Mouse (Mus musculus) midbrain, postnatal 0 days (tissue): ENCODE results near the gene Ubqln1. TPM values are rescaled to one million over a fixed set of nuclear protein-coding genes. Genes with fewer than 3 reads are reported as not detected.

Experiments used
- ATAC-seq: fragments of 200-750 bp; cut with Nextera tagmentation; 2 replicates; pipeline ENCODE4 v1.8.0; 2017; ENCODE audit warnings: moderate number of reproducible peaks, mild to moderate bottlenecking, moderate TSS enrichment, moderate library complexity; ENCODE audit not compliant: low FRiP score
- DNase-seq: peaks from one replicate; pipeline ENCODE4 v3.0.0-alpha.2; 2015; ENCODE audit warnings: low spot score
- H3K27ac ChIP-seq: fragments of 300-500 bp; sonication (generic); 2 replicates; pipeline ENCODE4 v1.5.1; 2014; ENCODE audit warnings: low read depth, mild to moderate bottlenecking, low read length, mixed read lengths
- H3K27me3 ChIP-seq: fragments of 300-500 bp; sonication (generic); 2 replicates; pipeline ENCODE4 v1.6.1; 2014; ENCODE audit warnings: low read length, control low read depth, mixed read lengths; ENCODE audit not compliant: insufficient read depth
- H3K36me3 ChIP-seq: fragments of 300-500 bp; sonication (generic); 2 replicates; pipeline ENCODE4 v1.6.1; 2014; ENCODE audit warnings: low read length, control low read depth, mixed read lengths; ENCODE audit not compliant: insufficient read depth
- H3K4me1 ChIP-seq: fragments of 300-500 bp; sonication (generic); 2 replicates; pipeline ENCODE4 v1.6.1; 2014; ENCODE audit warnings: mild to moderate bottlenecking, control low read depth, antibody characterized with exemption, low read length, mixed read lengths; ENCODE audit not compliant: insufficient read depth
- H3K4me2 ChIP-seq: fragments of 300-500 bp; sonication (generic); 2 replicates; pipeline ENCODE4 v1.6.1; 2014; ENCODE audit warnings: low read depth, mild to moderate bottlenecking, low read length, mixed read lengths; ENCODE audit not compliant: poor library complexity, severe bottlenecking
- H3K4me3 ChIP-seq: fragments of 300-500 bp; sonication (generic); 2 replicates; pipeline ENCODE4 v1.5.1; 2014; ENCODE audit warnings: low read depth, mild to moderate bottlenecking, low read length, moderate library complexity
- H3K9ac ChIP-seq: fragments of 300-500 bp; sonication (generic); replicated peaks from 2 replicates; pipeline ENCODE4 v1.6.1; 2014; ENCODE audit warnings: mild to moderate bottlenecking, low read length, moderate library complexity, mixed read lengths; ENCODE audit not compliant: poor library complexity, severe bottlenecking
- H3K9me3 ChIP-seq: fragments of 300-500 bp; sonication (generic); 2 replicates; pipeline ENCODE4 v1.6.1; 2016; ENCODE audit warnings: low read length, control low read depth
- CTCF ChIP-seq: IDR thresholded peaks from 2 replicates; pipeline ENCODE4 v1.5.1; 2016; ENCODE audit warnings: antibody characterized with exemption, mild to moderate bottlenecking
- WGBS: fragments of 180-500 bp; shearing (Covaris S2); extraction: QIAGEN DNeasy Blood & Tissue Kit; methylation state at CpG from one replicate; pipeline ENCODE4 v1.1.7; 2014; 5-methylcytosine and 5-hydroxymethylcytosine counted together
- polyA plus RNA-seq: library from polyadenylated mRNA; unstranded; fragments of >200 nt; fragmentation: Nextera tagmentation; extraction: Ambion mirVana; gene quantifications from 2 replicates; pipeline ENCODE4 v1.2.1, GENCODE M21; 2015
- total RNA-seq: library from RNA; depleted of rRNA; stranded (reverse); fragments of >200 nt; gene quantifications from 2 replicates; pipeline ENCODE4 v1.2.3, GENCODE M21; 2014

Gene Ubqln1
- total and polyA plus RNA-seq, 2 experiments from 2014 or later = 109 to 222 TPM

DNA sequence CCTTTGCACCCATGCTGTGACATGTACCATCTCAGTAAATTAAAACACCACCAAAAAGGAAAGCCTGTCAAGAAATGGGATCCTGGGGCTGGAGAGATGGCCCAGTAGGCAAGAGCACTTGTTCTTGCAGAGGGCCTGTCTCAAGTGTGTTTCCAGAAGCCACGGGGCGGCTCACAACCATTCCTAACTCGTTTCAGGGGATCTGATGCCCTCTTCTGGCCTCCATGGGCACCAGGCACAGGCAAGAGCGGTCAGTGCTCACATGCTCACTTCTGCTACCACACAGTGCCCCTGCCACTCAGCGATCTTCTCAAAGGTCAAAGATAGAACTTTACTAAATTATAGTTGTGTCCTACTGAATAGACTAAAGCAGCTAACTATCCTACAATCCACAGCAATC, 17.2 kb upstream of the Ubqln1 start:
- Histone ChIP-seq H3K4me1 (no peaks in the 10 kb centered on the region), H3K27ac (no peak overlapping the region), H3K9me3 (no peaks in the 10 kb centered on the region), H3K4me2 (no peak overlapping the region), H3K4me3 (no peak overlapping the region), H3K36me3 (peaks cover 16% of the 10 kb centered on the region; the same call in 1 of the 2 replicates), H3K27me3 (no peaks in the 10 kb centered on the region), H3K9ac (no peak overlapping the region)
- peak; percentile 19 for DNase-seq
- 51% methylated on average over 5 of the region's 5 CpGs for WGBS
- TF ChIP-seq CTCF = peak; percentile 64
- ATAC-seq = no peak

GRCm38 (mm10) chr13:58232070-58232469, 16.6 kb upstream of the Ubqln1 start:
- ATAC-seq (no peak), DNase-seq (no peak)
- Histone ChIP-seq H3K27ac (no peak overlapping the region), H3K4me3 (no peak overlapping the region), H3K4me1 (no peaks in the 10 kb centered on the region), H3K4me2 (no peak overlapping the region), H3K27me3 (no peaks in the 10 kb centered on the region), H3K9me3 (no peaks in the 10 kb centered on the region), H3K9ac (no peak overlapping the region), H3K36me3 (peaks cover 12% of the 10 kb centered on the region; the same call in 1 of the 2 replicates)
- 93% methylated on average over 8 of the region's 8 CpGs for WGBS
- TF ChIP-seq CTCF = no peak

GRCm38 (mm10) chr13:58228624-58229023, 13.2 kb upstream of the Ubqln1 start:
- Histone ChIP-seq H3K4me1 (no peaks in the 10 kb centered on the region), H3K36me3 (peaks cover 3% of the 10 kb centered on the region; the same call in 1 of the 2 replicates), H3K4me3 (no peak overlapping the region), H3K27ac (no peak overlapping the region), H3K4me2 (no peak overlapping the region), H3K9me3 (no peaks in the 10 kb centered on the region), H3K27me3 (no peaks in the 10 kb centered on the region), H3K9ac (no peak overlapping the region)
- WGBS = 90% methylated on average over 2 of the region's 2 CpGs
- DNase-seq (no peak), ATAC-seq (no peak)
- TF ChIP-seq CTCF = no peak

DNA sequence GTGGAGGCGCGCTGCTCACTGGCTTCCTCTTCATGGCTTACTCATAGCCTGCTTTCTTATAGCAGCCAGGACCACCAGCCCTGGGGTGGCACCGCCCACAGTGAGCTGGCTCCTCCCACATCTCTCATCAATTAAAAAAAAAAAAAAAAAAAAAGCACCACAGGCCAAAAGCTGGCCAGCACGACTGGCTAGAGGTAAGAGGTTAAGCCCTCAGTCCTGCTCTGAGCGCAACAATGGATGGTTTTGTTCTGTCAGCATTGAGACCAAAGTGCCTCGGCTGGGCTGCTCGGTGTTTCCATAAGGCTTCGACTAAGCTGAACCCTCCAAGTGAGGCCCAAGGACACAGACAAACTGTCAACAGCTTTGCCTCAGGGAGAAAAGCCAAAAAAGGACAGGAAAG, 10.2 kb upstream of the Ubqln1 start:
- H3K4me1 ChIP-seq = no peaks in the 10 kb centered on the region
- H3K9ac ChIP-seq = no peak overlapping the region
- no peak for ATAC-seq
- H3K4me3 ChIP-seq = no peak overlapping the region
- TF ChIP-seq CTCF = no peak
- no peak for DNase-seq
- no peak overlapping the region for H3K27ac ChIP-seq
- WGBS = 53% methylated on average over 8 of the region's 8 CpGs
- H3K4me2 ChIP-seq = no peak overlapping the region
- H3K9me3 ChIP-seq = no peaks in the 10 kb centered on the region
- H3K36me3 ChIP-seq = no peaks in the 10 kb centered on the region
- H3K27me3 ChIP-seq = no peaks in the 10 kb centered on the region

DNA sequence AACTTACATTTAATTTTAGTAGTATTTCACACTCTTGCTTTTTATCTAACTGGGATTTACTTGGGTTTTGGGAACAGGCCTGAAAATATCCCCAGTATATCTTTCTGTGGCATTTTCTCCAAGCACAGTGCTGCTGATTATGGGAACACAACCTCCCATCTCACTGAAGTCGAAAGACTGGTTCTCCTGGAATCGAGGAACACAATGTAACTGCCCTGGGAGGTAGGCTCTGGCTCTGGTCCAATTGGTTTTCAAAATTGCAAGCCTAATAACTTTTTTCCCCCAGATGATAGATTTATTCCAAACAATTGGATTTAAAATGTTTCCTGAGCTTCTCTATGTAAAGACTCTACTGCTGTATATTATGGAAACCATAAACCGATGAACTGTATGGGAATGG, 4.8 kb upstream of the Ubqln1 start:
- ATAC-seq = no peak
- WGBS = 82% methylated on average over 3 of the region's 3 CpGs
- Histone ChIP-seq H3K4me1 (0 out of 2 replicates have a peak, but pooled peaks cover 3% of the 10 kb centered on the region), H3K9me3 (no peaks in the 10 kb centered on the region), H3K4me3 (no peak overlapping the region), H3K9ac (no peak overlapping the region), H3K27ac (no peak overlapping the region), H3K36me3 (no peaks in the 10 kb centered on the region), H3K27me3 (no peaks in the 10 kb centered on the region), H3K4me2 (no peak overlapping the region)
- DNase-seq = no peak
- no peak for TF ChIP-seq CTCF

GRCm38 (mm10) chr13:58217536-58217935, 2.1 kb upstream of the Ubqln1 start:
- ATAC-seq = no peak

More at GRCm38 (mm10) chr13:58217536-58217935, 2.1 kb upstream of the Ubqln1 start:
- H3K27me3 ChIP-seq = no peaks in the 10 kb centered on the region
- no peak overlapping the region for H3K27ac ChIP-seq
- no peak for DNase-seq
- no peaks in the 10 kb centered on the region for H3K9me3 ChIP-seq
- peaks cover 5% of the 10 kb centered on the region; the same call in 1 of the 2 replicates for H3K4me1 ChIP-seq
- no peak overlapping the region for H3K4me2 ChIP-seq
- 95% methylated on average over 2 of the region's 2 CpGs for WGBS
- no peak overlapping the region for H3K4me3 ChIP-seq
- H3K36me3 ChIP-seq = no peaks in the 10 kb centered on the region
- no peak for TF ChIP-seq CTCF
- no peak overlapping the region for H3K9ac ChIP-seq
